Mouse (Mus musculus) mature B cell (primary cell): ENCODE measurements around the gene Cd247.

Experiments used
- in situ Hi-C: fragments of 300-500 bp; cut with MboI; formaldehyde crosslinking; loops from 2 replicates; pipeline ENCODE4 v1.14.3; 2019

Cd247 gene

DNA sequence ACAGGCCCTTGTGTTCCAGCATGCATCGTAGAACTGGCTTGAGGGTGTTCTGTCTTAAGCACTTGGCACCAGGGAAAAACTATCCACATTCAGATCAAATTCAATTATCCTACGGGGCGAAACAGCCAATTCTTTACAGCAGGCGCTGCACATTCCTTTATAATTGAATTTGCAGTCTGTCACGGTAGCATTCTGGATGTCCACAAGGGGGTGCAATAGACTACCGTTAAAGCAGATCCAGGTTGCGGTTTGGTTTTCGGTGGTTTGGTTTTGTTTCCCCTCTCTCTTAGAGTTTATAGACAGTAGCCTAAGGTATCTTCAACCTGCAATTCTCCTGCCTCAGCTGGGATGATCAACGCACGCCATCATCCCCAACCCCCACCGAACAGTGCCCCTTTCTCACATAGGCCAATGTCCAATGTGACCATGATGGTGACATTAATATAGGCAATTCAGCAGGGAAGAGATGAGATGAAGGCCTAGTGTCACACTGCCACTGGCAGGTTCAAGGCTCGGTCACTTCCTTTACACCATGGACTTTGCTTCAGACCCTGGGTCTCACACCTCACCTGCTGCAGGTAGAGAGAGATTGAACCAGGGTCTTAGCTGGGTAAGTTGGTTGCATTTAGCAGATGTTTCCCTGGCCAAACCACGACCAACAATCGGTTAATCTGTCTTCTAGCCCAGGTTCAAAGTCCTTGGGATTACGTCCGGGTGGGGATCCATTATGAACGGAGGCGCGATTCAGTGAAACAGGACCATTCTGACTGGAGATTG, 12.8 kb upstream of the Cd247 start:
- in situ Hi-C loops = loop anchor here (5.0 to 25.0 kb wide), 3 partner anchors 199 to 587 kb away; no protein-coding TSS in a partner anchor

DNA sequence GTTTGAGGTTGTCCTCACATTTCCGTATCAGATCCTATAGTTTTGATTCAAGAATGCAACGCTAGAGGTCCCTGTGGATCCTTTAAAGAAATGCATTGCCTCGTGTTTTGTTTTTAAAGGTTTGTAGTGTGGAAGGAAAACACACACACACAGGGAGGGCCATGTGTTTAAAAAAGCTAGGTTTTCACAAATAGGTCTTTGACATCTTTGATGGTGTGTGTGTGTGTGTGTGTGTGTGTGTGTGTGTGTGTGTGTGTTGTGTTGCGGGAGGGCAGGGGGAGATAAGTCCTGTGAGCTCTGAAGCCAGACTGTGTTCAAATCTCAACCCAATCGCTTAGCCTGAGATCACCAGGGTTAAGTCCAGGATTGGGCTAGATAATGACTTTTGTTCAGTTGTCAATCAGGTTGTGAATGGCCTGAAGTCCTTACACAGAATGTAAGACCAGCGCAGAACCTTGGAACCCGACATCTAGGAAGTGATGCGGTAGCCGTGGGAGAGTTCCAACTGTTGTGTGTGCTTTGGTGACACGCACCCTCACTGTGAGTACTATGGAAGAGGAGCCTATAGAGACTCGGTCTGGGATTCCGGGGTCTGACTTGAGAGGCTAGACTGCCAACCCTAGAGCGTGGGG, 8.4 kb upstream of the Cd247 start:
- in situ Hi-C loops = loop anchor here (5.0 to 25.0 kb wide), 3 partner anchors 195 to 582 kb away; no protein-coding TSS in a partner anchor

DNA sequence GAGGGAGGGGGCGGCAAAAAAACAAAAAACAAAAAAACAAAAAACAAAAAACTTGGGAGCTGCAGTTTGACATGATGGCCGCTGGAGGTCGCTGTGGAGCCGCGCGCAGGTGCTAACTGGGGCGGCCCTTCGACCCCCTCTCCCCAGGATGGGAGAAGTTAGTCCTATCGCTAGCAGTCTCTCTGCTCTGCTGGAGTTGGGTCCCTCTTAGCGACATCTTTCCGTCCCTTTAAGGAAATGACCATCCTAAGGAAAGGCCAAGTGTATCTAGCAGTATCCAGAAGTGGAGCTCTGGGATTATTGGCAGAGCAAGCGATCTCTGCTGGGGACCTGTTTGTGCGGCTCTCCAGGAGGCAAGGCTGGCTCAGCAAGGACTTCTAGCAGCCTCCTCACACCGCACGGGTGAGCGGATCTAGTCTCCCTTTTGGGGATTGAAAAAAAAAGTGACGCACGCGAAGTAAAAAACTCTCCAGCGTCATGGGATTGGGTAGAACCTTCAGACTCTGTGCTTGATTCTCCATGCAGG, 7.8 kb upstream of the Cd247 start:
- in situ Hi-C loops = loop anchor here (25.0 kb wide), 1 partner anchor 582 kb away; no protein-coding TSS in a partner anchor

DNA sequence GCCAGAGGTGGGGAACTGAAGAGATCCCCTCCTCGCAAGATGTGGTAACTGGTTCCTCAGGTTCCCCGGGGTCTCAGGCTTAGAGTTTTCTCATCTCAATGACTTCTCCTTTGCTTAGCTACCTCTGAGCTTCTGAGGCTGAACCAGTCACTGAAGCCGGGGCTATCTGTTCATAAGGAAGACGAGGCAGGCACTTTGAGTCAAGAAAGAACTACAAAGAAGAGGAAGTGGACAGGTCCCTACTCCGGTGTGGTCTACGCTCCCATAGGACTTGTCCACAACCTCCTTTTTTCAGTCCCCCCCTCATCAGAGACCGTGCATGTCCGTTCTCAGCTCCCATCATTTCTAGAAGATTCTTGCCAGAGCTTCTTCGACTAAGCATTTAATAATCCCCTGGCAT, 7.1 kb upstream of the Cd247 start:
- in situ Hi-C loops = loop anchor here (25.0 kb wide), 1 partner anchor 581 kb away; no protein-coding TSS in a partner anchor

DNA sequence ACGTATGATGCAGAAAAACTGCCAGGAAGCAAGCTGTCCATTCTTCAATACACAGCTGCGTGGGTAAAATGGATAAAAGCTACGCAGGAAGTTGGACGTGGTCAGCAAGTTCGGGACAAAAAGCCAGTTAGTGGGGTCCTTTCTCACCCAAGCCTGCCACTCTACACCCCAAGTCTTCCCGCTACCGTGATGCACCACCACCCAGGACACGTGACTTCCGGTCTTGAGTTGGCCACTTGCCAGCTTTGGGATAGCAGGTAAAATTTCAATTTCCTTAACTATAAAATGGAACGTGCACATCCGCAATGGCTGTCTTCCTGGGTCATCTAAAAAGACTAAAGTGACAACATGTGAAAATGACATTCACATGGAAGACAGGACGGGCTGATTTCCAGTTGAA, 6.6 kb upstream of the Cd247 start:
- in situ Hi-C loops = loop anchor here (25.0 kb wide), 1 partner anchor 580 kb away; no protein-coding TSS in a partner anchor

DNA sequence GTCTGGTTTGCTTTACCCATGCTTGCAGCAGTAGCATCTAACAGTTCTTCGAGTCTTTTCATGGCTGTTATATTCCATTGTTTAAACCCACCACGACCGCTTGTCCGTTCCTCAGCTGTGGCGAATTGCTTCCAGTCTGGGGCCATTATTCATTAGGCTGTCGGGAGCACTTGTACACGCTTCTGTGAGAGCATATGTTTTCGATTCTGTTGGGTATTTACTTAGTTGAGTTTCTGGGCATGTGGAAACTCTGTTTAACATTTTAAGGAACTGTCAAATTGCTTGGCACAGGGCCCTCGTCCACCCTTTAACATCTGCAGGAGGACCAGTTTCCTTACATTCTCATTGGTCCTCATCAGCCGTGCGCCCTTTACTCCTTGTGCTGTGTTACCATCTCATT, 2.2 kb upstream of the Cd247 start:
- in situ Hi-C loops = loop anchor here (25.0 kb wide), 1 partner anchor 576 kb away; no protein-coding TSS in a partner anchor

DNA sequence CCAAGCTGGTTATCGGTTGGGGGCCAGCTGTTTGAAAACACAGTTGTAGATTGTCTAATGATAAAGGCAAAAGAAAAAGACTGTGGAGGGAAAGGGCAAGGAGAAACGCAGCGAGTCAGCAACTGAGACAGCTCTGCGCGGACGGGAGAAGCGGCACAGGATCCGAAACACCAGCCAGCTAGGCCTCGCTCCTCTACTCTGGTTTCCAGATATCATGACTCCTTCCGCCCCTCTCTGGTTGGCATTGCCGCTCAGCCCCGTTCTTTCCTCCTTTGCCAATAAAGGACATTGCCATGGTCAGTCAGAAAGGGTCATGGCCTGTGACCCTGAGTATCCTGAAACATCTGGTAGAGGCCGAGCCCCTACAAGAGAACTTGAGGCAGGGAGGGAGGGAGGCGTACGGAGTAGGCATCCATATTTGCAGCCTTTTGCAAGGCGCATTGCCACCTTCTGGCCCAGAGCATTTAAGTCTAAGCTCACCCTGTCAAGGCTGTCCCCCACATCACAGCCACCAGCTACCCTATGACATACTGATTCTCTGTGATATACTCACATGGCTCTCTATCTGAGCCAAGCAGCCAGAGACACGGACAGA, 682 bp downstream of the Cd247 start:
- in situ Hi-C loops = loop anchor here (25.0 kb wide), 1 partner anchor 573 kb away; no protein-coding TSS in a partner anchor

DNA sequence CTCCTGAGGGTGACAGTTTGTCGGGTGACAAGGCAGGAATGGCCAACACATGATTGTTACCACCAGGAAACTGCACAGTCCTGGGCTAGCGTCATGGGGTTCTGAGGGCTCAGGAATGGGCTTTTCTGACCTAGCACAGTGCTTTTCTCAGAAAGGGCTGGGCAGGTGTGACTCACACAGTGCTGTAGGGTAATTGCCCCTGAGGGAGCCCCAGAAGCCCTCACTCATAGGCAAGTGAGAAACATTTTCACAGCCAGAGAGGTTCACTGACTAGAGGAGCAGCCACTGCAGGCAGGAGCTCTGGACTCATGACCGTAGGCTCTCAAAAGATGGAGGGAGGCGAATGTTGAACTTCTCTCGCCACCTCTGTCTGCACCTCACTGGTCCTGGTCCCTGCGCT, 1.5 kb downstream of the Cd247 start:
- in situ Hi-C loops = loop anchor here (25.0 kb wide), 1 partner anchor 572 kb away; no protein-coding TSS in a partner anchor

DNA sequence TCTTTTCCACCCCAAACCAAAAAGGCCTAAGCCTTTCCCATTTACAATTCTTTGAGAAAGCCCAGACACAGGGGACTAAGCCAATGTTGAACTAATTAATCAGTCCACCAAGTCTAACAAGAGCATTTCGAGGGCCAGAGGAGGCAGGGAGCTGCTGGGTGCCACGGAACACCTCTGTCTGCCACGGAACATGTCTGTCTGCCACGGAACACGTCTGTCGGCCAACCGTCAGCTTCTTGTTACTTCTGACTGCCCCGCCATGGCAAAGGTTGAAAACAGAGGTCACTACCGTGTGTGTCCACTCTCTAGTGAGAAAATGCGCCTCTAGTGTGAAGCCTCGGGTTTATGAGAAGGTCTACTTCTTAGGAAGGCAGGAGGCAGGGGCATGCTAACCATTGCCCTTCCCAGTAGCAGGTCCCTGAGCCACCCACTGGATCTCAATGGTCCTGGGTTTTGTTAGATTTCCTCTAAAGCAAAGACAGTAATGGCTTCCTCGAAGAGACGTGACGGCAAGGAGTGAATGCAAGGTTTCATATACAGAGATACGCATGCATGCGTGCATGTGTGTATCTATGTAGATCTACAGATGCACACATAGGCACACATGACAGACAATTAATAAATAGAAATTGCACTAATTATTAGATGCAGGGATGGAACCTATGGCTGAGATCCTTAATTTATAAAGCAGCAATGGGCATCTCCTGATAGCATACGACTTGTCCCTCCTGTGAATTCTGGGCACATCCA, 2.2 kb downstream of the Cd247 start:
- in situ Hi-C loops = loop anchor here (25.0 kb wide), 1 partner anchor 572 kb away; no protein-coding TSS in a partner anchor

DNA sequence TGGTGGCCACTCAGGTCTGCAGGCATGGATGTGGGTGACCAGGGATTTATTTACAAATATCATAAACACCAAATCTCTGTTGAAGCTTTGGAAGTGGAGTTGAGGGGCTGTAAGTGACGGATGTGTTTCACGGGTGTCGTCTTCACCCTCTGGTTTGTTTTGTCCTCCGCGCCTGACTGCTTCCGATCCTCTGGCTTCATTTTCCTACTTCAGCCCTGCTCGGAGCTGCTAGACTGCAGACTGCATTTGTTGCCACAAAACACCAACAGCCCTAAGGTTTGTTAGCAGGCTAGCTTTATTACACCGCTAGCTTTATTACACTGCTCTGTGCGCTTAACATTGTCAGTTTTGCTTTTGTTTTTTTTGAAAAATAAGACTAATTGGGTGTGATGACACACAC, 2.9 kb downstream of the Cd247 start:
- in situ Hi-C loops = loop anchor here (25.0 kb wide), 1 partner anchor 571 kb away; no protein-coding TSS in a partner anchor

DNA sequence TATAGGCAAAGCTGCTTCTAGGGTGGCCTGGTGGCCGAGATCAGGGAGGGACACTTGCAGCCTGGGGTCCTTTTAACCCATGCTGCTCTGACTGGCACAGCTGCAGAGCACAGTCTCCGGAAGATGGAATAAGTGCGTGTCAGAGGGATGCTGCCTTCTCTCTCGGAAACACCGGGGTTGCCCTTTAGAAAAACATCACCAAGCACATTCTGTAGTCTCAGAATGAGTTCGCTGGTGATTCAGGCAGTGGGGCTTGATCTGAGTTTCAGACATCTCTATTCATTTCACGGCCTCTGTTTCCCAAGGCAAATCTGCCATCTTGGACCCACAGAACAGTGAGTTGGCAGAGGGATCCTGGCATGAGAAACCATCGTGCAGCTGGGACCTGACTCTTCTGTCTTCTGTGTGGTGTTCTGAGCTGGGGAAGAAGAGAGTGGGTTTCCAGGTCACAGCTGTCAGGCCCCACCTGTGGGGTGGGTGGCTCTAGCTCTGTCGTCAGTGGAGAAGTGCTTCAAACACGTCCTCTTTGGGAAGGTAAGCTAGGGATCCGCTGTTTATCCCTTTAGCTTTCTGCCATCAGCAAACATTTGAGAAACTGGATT, 13.3 kb downstream of the Cd247 start:
- in situ Hi-C loops = no loop called here

DNA sequence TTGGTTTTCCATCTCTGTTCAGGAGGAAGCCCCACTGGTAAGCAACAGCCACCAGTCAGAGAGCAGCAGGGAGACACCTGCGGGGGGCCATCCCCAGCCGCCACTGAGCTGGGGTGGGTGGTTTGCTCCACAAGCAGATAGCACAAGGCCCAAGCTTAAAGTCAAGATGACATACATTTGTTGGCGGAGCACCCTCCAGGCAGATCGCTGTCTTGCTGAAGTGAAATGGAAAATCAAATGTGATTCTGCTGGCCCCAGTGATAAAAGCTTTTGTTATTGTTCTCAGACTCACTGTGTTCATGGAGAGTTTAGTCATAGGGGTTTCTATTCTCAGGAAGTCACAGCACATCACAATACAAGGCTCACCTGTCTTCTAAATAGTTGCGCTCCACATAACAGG, 14.6 kb downstream of the Cd247 start:
- in situ Hi-C loops = no loop called here

DNA sequence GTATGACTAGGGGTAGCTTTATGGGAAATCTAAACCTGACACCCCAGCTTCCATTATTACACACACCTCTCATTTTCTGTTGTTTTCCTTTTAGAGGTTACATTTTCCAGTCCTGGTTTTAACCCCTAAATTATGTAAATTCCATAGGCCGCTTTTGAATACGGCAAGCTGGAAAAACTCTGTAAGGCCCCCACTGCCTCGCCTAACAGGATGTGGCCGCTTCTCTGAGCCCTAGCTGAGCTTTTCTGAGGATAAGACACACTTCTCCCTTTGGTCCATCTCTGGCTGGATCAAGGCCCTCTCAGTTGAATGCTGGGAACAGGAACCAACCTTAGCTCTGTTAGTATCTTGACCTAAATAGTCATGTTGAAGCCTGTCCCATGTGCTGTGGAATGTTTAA, 15.7 kb downstream of the Cd247 start:
- in situ Hi-C loops = no loop called here

DNA sequence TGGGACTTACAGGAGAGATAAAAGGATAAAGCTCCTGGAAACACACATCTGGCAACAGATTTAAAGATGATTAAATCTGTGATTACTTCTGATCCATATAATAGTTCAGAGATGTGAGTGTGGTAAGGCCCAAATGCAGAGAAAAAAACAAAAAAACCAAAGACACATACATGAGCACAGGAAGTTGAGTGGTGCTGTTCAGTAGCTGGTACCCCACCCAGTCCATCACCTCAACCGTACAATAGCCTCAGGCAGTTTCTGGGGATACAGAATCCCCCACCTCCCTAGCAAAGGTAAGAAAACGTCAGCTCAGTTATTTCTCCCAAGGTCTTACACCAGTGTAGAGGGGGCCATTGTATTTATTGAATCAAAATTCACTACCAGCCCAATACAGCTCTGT, 22.2 kb downstream of the Cd247 start:
- in situ Hi-C loops = no loop called here

DNA sequence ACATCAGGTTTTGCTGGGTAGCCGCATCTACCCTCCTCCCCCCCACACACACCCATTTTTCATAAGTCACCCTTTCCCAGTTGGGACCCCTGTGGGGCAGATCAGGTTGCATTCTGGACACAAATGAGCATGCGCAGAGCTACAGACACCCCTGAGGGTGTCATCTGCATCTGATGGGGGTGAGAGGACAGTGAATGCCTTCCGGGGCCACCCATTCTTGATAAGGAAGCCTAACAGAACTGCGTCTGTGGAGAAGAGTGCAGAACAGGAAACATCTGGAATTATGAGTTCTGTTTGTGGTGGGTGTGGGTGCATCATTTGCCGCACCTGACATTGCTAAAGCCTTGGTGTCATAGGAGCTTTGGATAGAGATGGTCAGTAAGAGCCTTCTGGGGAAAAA, 22.7 kb downstream of the Cd247 start:
- in situ Hi-C loops = no loop called here

DNA sequence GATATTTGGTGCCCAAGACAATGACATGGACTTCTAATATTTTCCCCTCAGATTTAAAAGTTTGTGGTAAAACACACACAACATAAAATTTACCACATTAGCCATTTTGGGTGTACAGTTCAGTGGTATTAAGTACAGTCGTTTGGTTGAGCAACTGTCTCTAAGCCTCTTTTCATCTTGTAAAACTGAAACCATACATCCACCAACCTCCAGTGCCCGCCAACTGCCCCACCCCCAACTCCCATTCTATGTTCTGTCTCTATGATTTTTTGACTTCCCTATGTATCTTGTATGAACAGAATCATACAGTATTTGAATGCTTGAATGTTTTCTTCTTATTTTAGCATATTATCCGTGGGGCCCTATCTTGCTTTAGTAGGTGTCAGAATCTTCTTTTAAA, 24.3 kb downstream of the Cd247 start:
- in situ Hi-C loops = no loop called here

DNA sequence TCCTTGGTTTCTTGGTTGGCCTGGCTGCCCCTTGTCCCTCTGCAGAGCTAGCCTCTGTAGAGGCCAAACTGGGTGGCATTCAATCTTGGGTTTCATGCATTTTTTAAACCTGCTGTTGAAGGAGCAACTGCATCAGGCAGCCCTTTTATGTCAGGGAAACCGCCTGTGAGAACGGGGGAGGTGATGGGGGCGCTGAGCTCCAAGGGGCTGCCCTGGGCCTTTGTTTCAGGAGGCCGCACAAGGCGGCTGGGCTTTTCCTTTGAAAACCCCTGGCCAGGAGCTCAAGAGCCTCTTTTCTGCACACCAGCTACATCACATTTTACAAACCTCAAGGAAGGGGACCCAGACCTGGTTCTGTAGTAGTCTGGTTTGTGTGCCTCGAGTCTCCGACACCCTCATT, 25.6 kb downstream of the Cd247 start:
- in situ Hi-C loops = no loop called here

DNA sequence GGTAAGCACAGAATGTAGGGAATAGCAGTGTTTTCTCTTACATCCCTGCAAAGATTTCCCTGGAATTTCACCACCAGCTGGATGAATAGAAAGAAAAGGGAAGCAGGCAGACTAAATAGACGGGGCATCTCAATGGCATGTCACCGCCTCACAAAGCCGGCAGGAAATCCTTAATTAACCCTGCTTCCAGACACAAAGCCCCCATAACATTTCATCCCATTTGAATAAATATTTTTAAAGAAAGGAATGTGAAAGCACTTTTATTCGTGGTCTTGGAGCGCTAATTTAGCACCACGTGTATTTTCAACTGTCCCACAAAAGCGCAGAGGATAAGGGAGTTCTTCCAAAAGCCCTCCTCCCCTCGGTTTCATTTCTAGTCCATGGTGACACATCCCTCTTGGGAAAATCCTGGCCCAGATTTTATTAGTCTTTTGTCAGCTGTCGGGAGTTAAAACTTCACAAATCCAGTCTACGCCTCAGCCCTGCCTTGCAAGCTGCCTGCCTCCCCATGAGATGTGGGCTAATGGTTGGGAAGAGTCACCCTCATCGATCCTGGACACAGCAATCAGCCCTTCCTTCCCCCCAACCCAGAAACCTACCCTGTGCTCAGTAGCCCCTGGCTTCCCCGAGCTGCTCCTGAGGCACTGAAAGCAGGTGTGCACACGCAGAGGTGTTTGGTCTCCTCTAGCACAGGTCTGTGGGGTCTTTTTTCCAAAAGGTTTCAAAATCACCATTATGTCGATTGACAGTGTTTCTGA, 26.2 kb downstream of the Cd247 start:
- in situ Hi-C loops = no loop called here

DNA sequence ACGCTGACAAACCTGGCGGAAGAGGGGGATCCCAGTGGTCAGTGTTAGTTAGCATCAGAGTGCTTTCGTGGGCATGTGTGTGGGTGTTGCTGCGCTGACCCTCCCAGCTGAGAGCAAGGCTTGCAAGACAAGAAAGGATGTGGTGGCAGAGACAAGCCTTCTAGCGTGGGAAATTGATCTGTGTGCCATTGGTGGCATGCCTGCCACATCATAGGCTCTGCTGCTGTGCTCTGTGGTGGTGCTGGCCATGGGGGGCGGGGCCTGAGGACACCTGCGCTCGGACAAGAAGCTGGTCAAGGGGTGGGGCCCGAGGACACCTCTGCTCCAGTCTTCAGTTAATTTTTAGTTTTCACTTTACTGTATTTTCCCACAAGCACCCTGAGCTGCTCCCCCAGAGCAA, 27.9 kb downstream of the Cd247 start:
- in situ Hi-C loops = no loop called here

DNA sequence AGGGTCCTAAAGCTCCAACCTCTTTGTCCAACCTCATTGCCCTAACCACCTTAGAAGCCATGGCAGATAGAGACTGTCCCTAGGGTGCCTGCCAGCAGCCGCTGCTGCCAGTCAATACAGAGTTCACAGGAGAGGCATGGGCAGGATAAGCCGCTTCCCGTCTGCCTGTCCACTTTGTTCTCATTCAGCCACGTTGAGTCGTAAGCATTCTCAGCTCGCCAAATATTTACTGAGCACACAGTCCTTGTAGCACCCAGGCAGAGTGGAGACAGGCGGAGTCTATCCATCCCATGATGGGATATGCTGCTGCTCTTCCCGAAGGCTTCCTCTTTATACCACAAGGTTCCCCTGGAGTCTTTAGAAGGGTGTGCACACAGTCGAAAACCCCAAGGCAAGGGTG, 28.8 kb downstream of the Cd247 start:
- in situ Hi-C loops = no loop called here
